Mouse (Mus musculus) myocyte (in vitro differentiated cells): Measurements from ENCODE around the gene Arhgef19. TPM values are rescaled to one million over a fixed set of nuclear protein-coding genes. Genes with fewer than 3 reads are reported as not detected.

Experiments used
- H3K27me3 ChIP-seq: one replicate; pipeline ENCODE4 v1.6.1; 2011; ENCODE audit not compliant: control insufficient read depth, insufficient read depth, insufficient read length
- H3K36me3 ChIP-seq: one replicate; pipeline ENCODE4 v1.6.1; 2011; ENCODE audit not compliant: control insufficient read depth, insufficient read depth
- H3K4me2 ChIP-seq: one replicate; pipeline ENCODE4 v1.6.1; 2011; ENCODE audit warnings: low read depth, control low read depth
- H3K4me3 ChIP-seq: one replicate; pipeline ENCODE4 v1.5.1; 2011; ENCODE audit warnings: mild to moderate bottlenecking, control low read depth, moderate library complexity
- H3K79me2 ChIP-seq: one replicate; pipeline ENCODE4 v1.6.1; 2011; ENCODE audit not compliant: control insufficient read depth, insufficient read depth
- H3ac ChIP-seq: one replicate; pipeline ENCODE4 v1.6.1; 2011; ENCODE audit not compliant: control insufficient read depth, insufficient read length
- CEBPB ChIP-seq: IDR thresholded peaks from 2 replicates; pipeline ENCODE4 v1.6.1; 2011; ENCODE audit warnings: mild to moderate bottlenecking, moderate library complexity; ENCODE audit not compliant: poor library complexity, insufficient read depth, severe bottlenecking
- E2F4 ChIP-seq: IDR thresholded peaks from one replicate; pipeline ENCODE4 v1.6.1; 2011; ENCODE audit warnings: mild to moderate bottlenecking, control low read depth, moderate library complexity; ENCODE audit not compliant: insufficient read depth
- MAX ChIP-seq: IDR thresholded peaks from one replicate; pipeline ENCODE4 v1.6.1; 2011; ENCODE audit warnings: low read depth, mild to moderate bottlenecking, control low read depth
- MYOD1 ChIP-seq, 3 experiments: IDR thresholded peaks; one replicate each; pipeline ENCODE4 v1.6.1; 2011; ENCODE audit warnings: control low read depth in 2 of 3, low read depth in 2 of 3, mild to moderate bottlenecking in 2 of 3, moderate library complexity in 1 of 3; ENCODE audit not compliant: insufficient read length in 2 of 3, control insufficient read depth in 1 of 3
- MYOG ChIP-seq, 3 experiments: IDR thresholded peaks; one replicate each; pipeline ENCODE4 v1.6.1; 2011; ENCODE audit warnings: control low read depth in 2 of 3, low read depth in 2 of 3, mild to moderate bottlenecking in 2 of 3; ENCODE audit not compliant: insufficient read length in 2 of 3, control insufficient read depth in 1 of 3, insufficient read depth in 1 of 3
- POLR2A ChIP-seq: IDR thresholded peaks from one replicate; pipeline ENCODE4 v1.6.1; 2011; ENCODE audit warnings: low read depth, mild to moderate bottlenecking, control low read depth, moderate library complexity; ENCODE audit not compliant: insufficient read length
- POLR2AphosphoS2 ChIP-seq: IDR thresholded peaks from one replicate; pipeline ENCODE4 v1.6.1; 2011; ENCODE audit warnings: low read depth, control low read depth; ENCODE audit not compliant: insufficient read length
- REST ChIP-seq: IDR thresholded peaks from one replicate; pipeline ENCODE4 v1.6.1; 2011; ENCODE audit warnings: mild to moderate bottlenecking, control low read depth, moderate library complexity; ENCODE audit not compliant: insufficient read depth, insufficient read length
- SRF ChIP-seq: IDR thresholded peaks from one replicate; pipeline ENCODE4 v1.6.1; 2011; ENCODE audit warnings: low read depth; ENCODE audit not compliant: control insufficient read depth, insufficient read length
- TCF12 ChIP-seq: IDR thresholded peaks from one replicate; pipeline ENCODE4 v1.6.1; 2011; ENCODE audit warnings: mild to moderate bottlenecking, control low read depth; ENCODE audit not compliant: poor library complexity, insufficient read depth, severe bottlenecking
- TCF3 ChIP-seq: IDR thresholded peaks from one replicate; pipeline ENCODE4 v1.6.1; 2011; ENCODE audit warnings: low read depth, control low read depth; ENCODE audit not compliant: insufficient read length
- USF1 ChIP-seq: IDR thresholded peaks from one replicate; pipeline ENCODE4 v1.6.1; 2011; ENCODE audit warnings: low read depth, mild to moderate bottlenecking, control low read depth, moderate library complexity
- polyA plus RNA-seq: library from polyadenylated mRNA; unstranded; fragments of >200 nt; fragmentation: generic; extraction: Trizol; gene quantifications from one replicate; pipeline ENCODE4 v1.2.1, GENCODE M21; 2012; ENCODE audit warnings: missing spikeins

Gene Arhgef19
- polyA plus RNA-seq, 1 experiment: 28.6 TPM

GRCm38 (mm10) chr4:141295774-141296186 is 56.5 kb downstream of the Arhgef19 start:
- no peak overlapping the region for H3K4me2 ChIP-seq
- H3ac ChIP-seq: no peak overlapping the region
- no peak for TF ChIP-seq TCF12
- TF ChIP-seq MAX: no peak
- no peak for TF ChIP-seq REST
- no peak for TF ChIP-seq TCF3
- TF ChIP-seq POLR2AphosphoS2: no peak
- no peak for TF ChIP-seq CEBPB
- H3K4me3 ChIP-seq: no peak overlapping the region
- no peaks in the 10 kb centered on the region for H3K79me2 ChIP-seq
- H3K36me3 ChIP-seq: no peaks in the 10 kb centered on the region
- no peaks in the 10 kb centered on the region for H3K27me3 ChIP-seq

DNA sequence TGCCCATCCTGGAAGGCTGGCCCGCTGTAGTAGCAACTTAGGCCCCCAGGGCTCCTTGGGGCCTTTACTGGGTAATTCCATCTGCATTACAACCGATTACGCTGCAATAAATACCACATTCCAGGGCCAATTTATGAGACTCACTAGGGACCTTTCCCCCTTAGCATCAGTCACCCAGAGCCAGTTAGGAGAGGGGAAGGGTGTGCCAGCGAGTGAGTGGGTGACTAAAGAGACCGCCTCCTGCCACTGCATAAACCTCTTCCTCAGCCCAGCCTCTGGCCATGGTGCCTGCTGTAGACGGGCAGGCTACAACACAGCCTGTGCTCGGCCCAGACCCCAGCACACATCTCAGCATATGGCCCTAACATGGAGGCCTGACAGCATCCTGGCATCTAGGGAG is 58.6 kb downstream of the Arhgef19 start:
- Histone ChIP-seq H3K4me2 (no peak overlapping the region), H3ac (no peak overlapping the region), H3K4me3 (no peak overlapping the region), H3K79me2 (peaks cover 16% of the 10 kb centered on the region), H3K36me3 (no peaks in the 10 kb centered on the region), H3K27me3 (no peaks in the 10 kb centered on the region)
- TF ChIP-seq TCF3: no peak
- peak; percentile 48 for TF ChIP-seq REST

DNA sequence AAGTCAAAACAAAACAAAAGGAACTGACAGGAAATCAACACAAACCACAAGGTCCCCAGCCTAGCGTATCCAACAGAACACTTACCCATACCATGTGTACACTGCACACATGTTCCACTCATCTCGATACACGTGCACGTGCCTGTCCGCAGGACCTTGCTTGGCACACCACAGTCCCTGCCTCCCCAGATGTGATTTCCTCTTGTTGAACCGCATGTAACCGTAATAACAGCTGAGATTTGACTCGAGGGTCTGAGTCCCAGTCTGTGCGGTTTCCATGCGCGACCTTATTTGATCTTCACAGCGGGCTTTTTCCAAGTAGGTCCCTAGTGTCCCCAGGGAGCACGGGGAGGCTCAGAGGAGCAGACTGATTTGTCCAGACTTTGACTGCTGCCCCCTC is 60.1 kb downstream of the Arhgef19 start:
- Histone ChIP-seq H3K4me3 (no peak overlapping the region), H3K36me3 (no peaks in the 10 kb centered on the region), H3K4me2 (no peak overlapping the region), H3K27me3 (no peaks in the 10 kb centered on the region), H3ac (no peak overlapping the region), H3K79me2 (peaks cover 30% of the 10 kb centered on the region)
- TF ChIP-seq REST (no peak), MYOG (IDR thresholded peaks at IDR 0.05; ENCODE audit: control insufficient read depth in 1 of 3, insufficient read depth in 1 of 3, insufficient read length in 2 of 3, low read depth in 2 of 3) (no peak), SRF (no peak), MYOD1 (IDR thresholded peaks at IDR 0.05; ENCODE audit: control insufficient read depth in 1 of 3, insufficient read length in 2 of 3, low read depth in 2 of 3) (no peak), TCF12 (no peak), MAX (no peak), POLR2AphosphoS2 (no peak), TCF3 (no peak), E2F4 (no peak), CEBPB (no peak), USF1 (no peak), POLR2A (no peak)

DNA sequence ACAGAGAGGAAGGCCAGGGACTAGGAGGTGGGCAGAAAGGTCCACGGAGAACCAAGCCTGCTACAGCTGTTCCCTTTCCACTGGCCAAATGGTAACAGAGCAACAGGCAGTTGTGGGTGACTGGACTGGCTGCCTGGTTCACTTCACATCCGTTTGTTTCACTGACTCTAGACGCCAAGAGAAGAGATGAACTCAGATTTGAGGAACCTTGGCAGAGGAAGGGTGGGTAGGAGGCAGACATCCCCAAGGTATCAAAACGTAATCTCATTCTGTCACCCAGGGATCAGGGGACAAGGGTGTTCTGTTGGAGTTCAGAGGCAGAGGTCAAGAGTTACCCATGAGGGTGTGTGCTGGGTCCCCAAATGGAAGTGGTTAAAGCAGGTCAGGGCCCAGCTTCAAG is 60.9 kb downstream of the Arhgef19 start:
- Histone ChIP-seq H3K27me3 (no peaks in the 10 kb centered on the region), H3K79me2 (peaks cover 39% of the 10 kb centered on the region), H3K4me3 (peak overlapping the region; percentile 91), H3K36me3 (no peaks in the 10 kb centered on the region), H3K4me2 (no peak overlapping the region), H3ac (no peak overlapping the region)
- TF ChIP-seq E2F4: no peak
- TF ChIP-seq MYOG (IDR thresholded peaks at IDR 0.05; ENCODE audit: control insufficient read depth in 1 of 3, insufficient read depth in 1 of 3, insufficient read length in 2 of 3, low read depth in 2 of 3): peak in 1 of 3 experiments; percentile 18

DNA sequence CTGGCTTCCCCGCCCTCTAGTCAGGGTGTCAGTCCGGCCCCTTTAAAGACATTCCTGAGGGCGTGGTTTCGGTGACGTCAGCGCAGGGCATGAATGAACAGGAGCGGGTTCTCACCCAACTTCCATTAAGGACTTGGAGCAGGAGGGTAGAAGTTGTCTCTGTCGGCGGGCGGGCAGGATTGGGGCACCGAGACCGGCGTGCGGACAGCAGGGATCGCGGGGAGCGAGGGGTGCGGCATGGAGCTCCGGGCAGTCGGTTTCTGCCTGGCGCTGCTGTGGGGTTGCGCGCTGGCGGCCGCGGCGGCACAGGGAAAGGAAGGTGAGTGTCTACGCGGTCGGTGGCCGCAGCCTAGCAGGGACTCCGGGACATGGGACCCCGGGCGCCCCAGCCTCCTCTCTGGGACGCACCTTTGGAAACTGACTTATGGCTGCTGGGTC is 61.8 kb downstream of the Arhgef19 start, which contains the start of gene Epha2:
Gene Epha2 (plus strand): TSS at position 125 of the 438 bp plus-strand sequence.
- TF ChIP-seq REST (no peak), MYOD1 (IDR thresholded peaks at IDR 0.05; ENCODE audit: control insufficient read depth in 1 of 3, insufficient read length in 2 of 3, low read depth in 2 of 3) (no peak), POLR2AphosphoS2 (peak; percentile 96), CEBPB (no peak), TCF12 (no peak), POLR2A (peak; percentile 97), MYOG (IDR thresholded peaks at IDR 0.05; ENCODE audit: control insufficient read depth in 1 of 3, insufficient read depth in 1 of 3, insufficient read length in 2 of 3, low read depth in 2 of 3) (no peak)
- Histone ChIP-seq H3K79me2 (peaks cover 48% of the 10 kb centered on the region), H3K27me3 (no peaks in the 10 kb centered on the region), H3K4me2 (peak within 1 kb of the TSS; percentile 91), H3ac (peak within 1 kb of the TSS; percentile 60), H3K36me3 (no peaks in the 10 kb centered on the region), H3K4me3 (peak within 1 kb of the TSS; percentile 91)
